Mouse (Mus musculus) liver, adult 2 months (tissue): ENCODE data around the gene P2rx6. TPM values are rescaled to one million over a fixed set of nuclear protein-coding genes. Genes with fewer than 3 reads are reported as not detected.

Source experiments
- DNase-seq: peaks from one replicate; pipeline ENCODE4 v3.0.0-alpha.2; 2011; ENCODE audit warnings: low read depth, low spot score; ENCODE audit errors: extremely low read depth
- H3K27ac ChIP-seq: fragments of 200-500 bp; replicated peaks from 2 replicates; pipeline ENCODE4 v1.5.1; 2012; ENCODE audit warnings: low read depth, mild to moderate bottlenecking, control low read depth, inconsistent platforms, low read length; ENCODE audit not compliant: insufficient read depth
- H3K27me3 ChIP-seq: fragments of 200-500 bp; 2 replicates; pipeline ENCODE4 v1.6.1; 2012; ENCODE audit warnings: mild to moderate bottlenecking, moderate library complexity, low read length, inconsistent platforms; ENCODE audit not compliant: control insufficient read depth, insufficient read depth
- H3K36me3 ChIP-seq: fragments of 200-500 bp; 2 replicates; pipeline ENCODE4 v1.6.1; 2012; ENCODE audit warnings: low read length, inconsistent platforms; ENCODE audit not compliant: control insufficient read depth, insufficient read depth
- H3K4me1 ChIP-seq: fragments of 200-500 bp; 2 replicates; pipeline ENCODE4 v1.6.1; 2011; ENCODE audit warnings: low read length; ENCODE audit not compliant: control insufficient read depth, insufficient read depth
- H3K4me3 ChIP-seq: fragments of 200-500 bp; 2 replicates; pipeline ENCODE4 v1.5.1; 2011; ENCODE audit warnings: low read depth, mild to moderate bottlenecking, control low read depth, low read length, moderate library complexity; ENCODE audit not compliant: insufficient read depth
- H3K79me2 ChIP-seq: fragments of 200-500 bp; 2 replicates; pipeline ENCODE4 v1.6.1; 2012; ENCODE audit warnings: inconsistent platforms, mild to moderate bottlenecking, low read length, moderate library complexity; ENCODE audit not compliant: control insufficient read depth, insufficient read depth
- H3K9ac ChIP-seq: fragments of 200-500 bp; 2 replicates; pipeline ENCODE4 v1.6.1; 2012; ENCODE audit warnings: low read depth, mild to moderate bottlenecking, control low read depth, inconsistent platforms, low read length
- CTCF ChIP-seq: fragments of 200-500 bp; IDR thresholded peaks from 2 replicates; pipeline ENCODE4 v1.5.1; 2011; ENCODE audit warnings: low read depth, low read length, control low read depth
- POLR2A ChIP-seq: fragments of 200-500 bp; IDR thresholded peaks from 2 replicates; pipeline ENCODE4 v1.6.1; 2011; ENCODE audit warnings: low read length, control low read depth; ENCODE audit not compliant: insufficient read depth; ENCODE audit errors: extremely low read depth
- WGBS: fragments of 180-500 bp; shearing (Covaris S2); methylation state at CpG from one replicate; pipeline ENCODE4 v1.1.7; 2018; 5-methylcytosine and 5-hydroxymethylcytosine counted together
- polyA plus RNA-seq: library from polyadenylated mRNA; depleted of rRNA; stranded (reverse); fragments of >200 nt; gene quantifications from 2 replicates; pipeline ENCODE4 v1.2.3, GENCODE M21; 2012
- total RNA-seq: library from RNA; depleted of rRNA; stranded (reverse); fragments of >200 nt; gene quantifications from 2 replicates; pipeline ENCODE4 v1.2.3, GENCODE M21; 2014

The P2rx6 gene
- total and polyA plus RNA-seq, 2 experiments: under 0.01 TPM; not detected in 1

GRCm38 (mm10) chr16:17563580-17563979 is 1.9 kb downstream of the P2rx6 start:
- no peak for TF ChIP-seq CTCF
- no peak for TF ChIP-seq POLR2A
- no peaks in the 10 kb centered on the region for H3K79me2 ChIP-seq
- DNase-seq: no peak
- H3K9ac ChIP-seq: no peak overlapping the region
- no peaks in the 10 kb centered on the region for H3K4me1 ChIP-seq
- 0 out of 2 replicates have a peak, but pooled peaks cover 2% of the 10 kb centered on the region for H3K27me3 ChIP-seq
- 10% methylated on average over 1 of the region's 1 CpGs for WGBS
- H3K27ac ChIP-seq: no peak overlapping the region
- H3K4me3 ChIP-seq: no peak overlapping the region
- no peaks in the 10 kb centered on the region for H3K36me3 ChIP-seq

GRCm38 (mm10) chr16:17564221-17564620 is 2.5 kb downstream of the P2rx6 start:
- 78% methylated on average over 2 of the region's 2 CpGs for WGBS
- no peak for DNase-seq
- no peak overlapping the region for H3K4me3 ChIP-seq
- no peak overlapping the region for H3K9ac ChIP-seq
- no peaks in the 10 kb centered on the region for H3K4me1 ChIP-seq
- TF ChIP-seq CTCF (no peak), POLR2A (no peak)
- H3K79me2 ChIP-seq: no peaks in the 10 kb centered on the region
- no peaks in the 10 kb centered on the region for H3K27me3 ChIP-seq
- no peak overlapping the region for H3K27ac ChIP-seq
- H3K36me3 ChIP-seq: no peaks in the 10 kb centered on the region

- TF ChIP-seq POLR2A (no peak), CTCF (no peak)
- H3K27me3 ChIP-seq: no peaks in the 10 kb centered on the region
- no peaks in the 10 kb centered on the region for H3K4me1 ChIP-seq
- H3K27ac ChIP-seq: no peak overlapping the region
- H3K9ac ChIP-seq: no peak overlapping the region
- H3K4me3 ChIP-seq: no peak overlapping the region
- H3K36me3 ChIP-seq: no peaks in the 10 kb centered on the region
- 38% methylated on average over 3 of the region's 3 CpGs for WGBS
- H3K79me2 ChIP-seq: no peaks in the 10 kb centered on the region
- no peak for DNase-seq
Observed at GRCm38 (mm10) chr16:17564771-17565170, 3.1 kb downstream of the P2rx6 start.

GRCm38 (mm10) chr16:17566186-17566585 is 4.5 kb downstream of the P2rx6 start:
- H3K36me3 ChIP-seq: no peaks in the 10 kb centered on the region
- no peaks in the 10 kb centered on the region for H3K79me2 ChIP-seq
- H3K27me3 ChIP-seq: no peaks in the 10 kb centered on the region
- no peak overlapping the region for H3K4me3 ChIP-seq
- H3K27ac ChIP-seq: no peak overlapping the region
- no peaks in the 10 kb centered on the region for H3K4me1 ChIP-seq
- H3K9ac ChIP-seq: no peak overlapping the region
- TF ChIP-seq POLR2A: no peak
- TF ChIP-seq CTCF: no peak
- WGBS: 41% methylated on average over 4 of the region's 4 CpGs
- no peak for DNase-seq

- no peaks in the 10 kb centered on the region for H3K27me3 ChIP-seq
- WGBS: 14% methylated on average over 45 of the region's 45 CpGs
- no peak overlapping the region for H3K27ac ChIP-seq
- TF ChIP-seq CTCF (no peak), POLR2A (no peak)
- DNase-seq: peak; percentile 35
- peak overlapping the region; percentile 67 for H3K4me3 ChIP-seq
- no peaks in the 10 kb centered on the region for H3K79me2 ChIP-seq
- H3K9ac ChIP-seq: peak overlapping the region; percentile 51
- no peaks in the 10 kb centered on the region for H3K36me3 ChIP-seq
- peaks cover 3% of the 10 kb centered on the region; the same call in 1 of the 2 replicates for H3K4me1 ChIP-seq
Observed at GRCm38 (mm10) chr16:17575870-17576824, 14.5 kb downstream of the P2rx6 start.

GRCm38 (mm10) chr16:17576825-17577215 is 15.1 kb downstream of the P2rx6 start:
- Histone ChIP-seq H3K36me3 (no peaks in the 10 kb centered on the region), H3K27me3 (no peaks in the 10 kb centered on the region), H3K9ac (no peak overlapping the region), H3K4me3 (peak overlapping the region; percentile 67; the same call in 1 of the 2 replicates), H3K27ac (no peak overlapping the region), H3K79me2 (no peaks in the 10 kb centered on the region), H3K4me1 (peaks cover 3% of the 10 kb centered on the region; the same call in 1 of the 2 replicates)
- WGBS: 30% methylated on average over 8 of the region's 8 CpGs
- DNase-seq: no peak
- TF ChIP-seq POLR2A (no peak), CTCF (no peak)
